Mouse (Mus musculus) heart, embryonic 12.5 days (tissue): ENCODE measurements at regions not wholly inside any gene's neighbourhood (a gene's known extent, or its start where the extent isn't known, plus 50 kb on each side); places are given as distances from the start of the nearest gene placed in this dataset.

Experiments
- ATAC-seq: fragments of 200-750 bp; cut with Nextera tagmentation; 2 replicates; pipeline ENCODE4 v1.8.0; 2017; ENCODE audit warnings: moderate TSS enrichment, moderate library complexity; ENCODE audit not compliant: insufficient number of reproducible peaks, low FRiP score
- H3K27ac ChIP-seq: fragments of 300-500 bp; sonication (generic); 2 replicates; pipeline ENCODE4 v1.5.1; 2016; ENCODE audit warnings: mild to moderate bottlenecking, moderate library complexity; ENCODE audit not compliant: poor library complexity, severe bottlenecking
- H3K27me3 ChIP-seq: fragments of 300-500 bp; sonication (generic); replicated peaks from 2 replicates; pipeline ENCODE4 v1.6.1; 2016; ENCODE audit warnings: mild to moderate bottlenecking, moderate library complexity
- H3K36me3 ChIP-seq: fragments of 300-500 bp; sonication (generic); 2 replicates; pipeline ENCODE4 v1.6.1; 2016; ENCODE audit warnings: mild to moderate bottlenecking, moderate library complexity
- H3K4me1 ChIP-seq: fragments of 300-500 bp; sonication (generic); replicated peaks from 2 replicates; pipeline ENCODE4 v1.6.1; 2016; ENCODE audit warnings: mild to moderate bottlenecking
- H3K4me2 ChIP-seq: fragments of 300-500 bp; sonication (generic); 2 replicates; pipeline ENCODE4 v1.6.1; 2016; ENCODE audit warnings: mild to moderate bottlenecking, moderate library complexity
- H3K4me3 ChIP-seq: fragments of 300-500 bp; sonication (generic); 2 replicates; pipeline ENCODE4 v1.5.1; 2016; ENCODE audit warnings: mild to moderate bottlenecking
- H3K9ac ChIP-seq: fragments of 300-500 bp; sonication (generic); 2 replicates; pipeline ENCODE4 v1.6.1; 2016; ENCODE audit warnings: mild to moderate bottlenecking, moderate library complexity
- H3K9me3 ChIP-seq: fragments of 300-500 bp; sonication (generic); replicated peaks from 2 replicates; pipeline ENCODE4 v1.6.1; 2016; ENCODE audit warnings: mild to moderate bottlenecking, moderate library complexity
- WGBS: fragments of 180-500 bp; shearing (Covaris S2); methylation state at CpG from one replicate; pipeline ENCODE4 v1.1.7; 2016; 5-methylcytosine and 5-hydroxymethylcytosine counted together

DNA sequence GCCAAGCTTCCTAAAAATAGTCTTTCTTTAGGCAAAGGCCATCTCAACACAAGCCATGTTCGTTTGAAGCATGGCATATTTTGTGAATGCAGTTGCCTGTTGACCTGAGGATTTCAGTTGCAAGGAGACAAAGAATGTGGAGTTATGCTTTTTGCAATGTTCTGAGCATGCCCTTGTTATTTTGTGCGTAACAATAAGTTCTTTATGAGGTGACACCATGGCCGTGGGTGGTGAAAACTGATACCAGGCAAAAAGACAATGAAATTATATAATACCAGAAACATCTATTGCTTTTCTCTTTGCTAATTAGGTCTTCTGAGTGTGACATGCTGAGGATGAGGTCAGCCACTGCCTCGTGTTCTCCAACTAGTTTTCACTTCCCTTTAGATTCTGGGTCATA, 236.4 kb downstream of the Ttc32 start:
- Histone ChIP-seq H3K9ac (no peak overlapping the region), H3K4me1 (peaks cover 4% of the 10 kb centered on the region; the same call in 1 of the 2 replicates), H3K4me3 (no peak overlapping the region), H3K36me3 (no peaks in the 10 kb centered on the region), H3K27me3 (no peaks in the 10 kb centered on the region), H3K9me3 (no peaks in the 10 kb centered on the region), H3K4me2 (no peak overlapping the region), H3K27ac (no peak overlapping the region)
- ATAC-seq: no peak
- 76% methylated on average over 4 of the region's 4 CpGs for WGBS

DNA sequence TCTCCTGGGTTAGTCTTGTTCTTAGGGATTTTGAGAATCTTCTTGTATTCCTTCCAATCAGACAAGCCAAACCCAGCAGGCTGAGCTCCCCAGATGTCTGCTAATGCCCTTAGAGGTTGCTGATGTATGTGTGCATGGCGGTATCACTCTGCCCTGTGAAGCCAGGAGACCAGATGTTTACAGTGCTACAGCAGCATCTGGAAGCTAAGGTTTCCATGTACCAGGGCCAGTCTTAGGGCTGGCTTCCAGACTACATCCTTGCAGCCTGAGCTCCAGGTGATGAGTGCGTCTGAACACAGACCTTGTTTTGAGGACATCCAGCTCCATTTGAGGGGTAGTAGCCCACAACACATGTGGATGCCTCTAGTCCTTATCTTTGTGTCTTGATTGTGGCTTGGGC, 241.7 kb downstream of the Ttc32 start:
- Histone ChIP-seq H3K4me2 (no peak overlapping the region), H3K9ac (no peak overlapping the region), H3K36me3 (no peaks in the 10 kb centered on the region), H3K4me3 (no peak overlapping the region), H3K27ac (no peak overlapping the region), H3K9me3 (no peaks in the 10 kb centered on the region), H3K4me1 (peaks cover 8% of the 10 kb centered on the region; the same call in 1 of the 2 replicates), H3K27me3 (no peaks in the 10 kb centered on the region)
- ATAC-seq: no peak
- WGBS: 89% methylated on average over 2 of the region's 2 CpGs

DNA sequence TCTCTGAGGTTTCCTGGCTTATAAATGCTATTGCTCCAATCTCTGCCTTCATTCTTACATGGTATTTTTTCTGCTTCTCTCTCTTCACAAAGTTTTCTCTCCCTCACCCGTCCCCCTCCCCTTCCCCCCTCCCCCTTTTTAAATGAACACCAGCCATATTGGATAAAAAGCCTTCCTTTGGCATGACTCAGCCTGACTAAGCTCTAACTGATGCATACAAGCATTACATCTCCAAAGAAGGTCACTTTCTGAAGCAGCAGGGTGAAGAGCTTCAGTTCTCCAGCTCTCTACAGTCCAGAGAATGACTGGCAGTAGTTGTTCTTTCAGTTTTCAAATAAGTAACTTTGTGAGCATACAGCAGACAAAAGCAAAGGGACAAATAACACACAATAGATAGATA, 244.4 kb downstream of the Ttc32 start:
- Histone ChIP-seq H3K36me3 (no peaks in the 10 kb centered on the region), H3K27ac (no peak overlapping the region), H3K4me2 (no peak overlapping the region), H3K4me3 (no peak overlapping the region), H3K27me3 (no peaks in the 10 kb centered on the region), H3K9me3 (no peaks in the 10 kb centered on the region), H3K4me1 (peaks cover 8% of the 10 kb centered on the region; the same call in 1 of the 2 replicates), H3K9ac (no peak overlapping the region)
- 45% methylated on average over 1 of the region's 1 CpGs for whole genome bisulfite sequencing
- no peak for ATAC-seq

DNA sequence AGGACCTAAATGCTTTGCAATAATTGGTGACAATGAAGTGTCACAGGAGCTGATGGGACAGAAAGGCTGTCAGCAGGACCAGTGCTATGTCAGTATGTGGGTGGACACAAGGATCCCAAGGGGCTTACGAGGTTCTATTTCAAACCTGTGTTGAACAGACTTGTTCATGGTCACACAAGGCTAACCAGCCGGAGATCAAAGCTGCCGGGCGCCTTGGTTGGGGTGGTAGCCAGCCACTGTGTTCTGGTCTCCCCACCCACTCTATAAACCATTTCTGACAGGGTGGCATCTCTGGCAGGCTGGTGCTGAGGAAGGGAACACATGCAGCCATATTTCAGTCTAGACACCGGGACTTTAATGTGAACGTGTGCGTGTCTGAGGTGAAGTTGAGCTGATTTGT, 245.9 kb downstream of the Ttc32 start:
- WGBS: 90% methylated on average over 7 of the region's 7 CpGs

DNA sequence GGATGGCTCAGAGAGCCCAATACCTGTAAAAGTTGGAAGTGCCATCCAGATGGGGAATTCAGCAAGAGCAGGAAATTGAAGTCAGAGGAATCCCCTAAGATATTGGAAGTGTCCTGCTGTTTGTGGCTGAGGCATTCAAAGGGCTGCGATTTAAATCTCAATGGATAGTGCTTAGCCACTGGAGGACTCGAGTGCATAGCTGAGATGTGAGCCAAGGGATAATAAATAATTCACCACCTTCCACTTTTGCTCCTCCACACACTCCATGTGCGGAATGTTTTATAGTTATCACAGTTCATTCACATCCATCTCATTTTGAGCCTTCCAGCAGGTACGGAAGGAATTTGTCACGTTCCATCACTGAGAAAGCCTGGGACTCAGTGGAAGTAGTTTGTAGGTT, 248.9 kb downstream of the Ttc32 start:
- WGBS: 30% methylated on average over 5 of the region's 5 CpGs
- Histone ChIP-seq H3K4me1 (no peaks in the 10 kb centered on the region), H3K27ac (no peak overlapping the region), H3K9me3 (no peaks in the 10 kb centered on the region), H3K4me3 (no peak overlapping the region), H3K4me2 (no peak overlapping the region), H3K36me3 (no peaks in the 10 kb centered on the region), H3K9ac (no peak overlapping the region), H3K27me3 (no peaks in the 10 kb centered on the region)
- ATAC-seq: no peak

More for the DNA sequence above, 245.9 kb downstream of the Ttc32 start:
- Histone ChIP-seq H3K4me2 (no peak overlapping the region), H3K4me3 (no peak overlapping the region), H3K36me3 (no peaks in the 10 kb centered on the region), H3K27ac (no peak overlapping the region), H3K9me3 (no peaks in the 10 kb centered on the region), H3K9ac (no peak overlapping the region), H3K27me3 (no peaks in the 10 kb centered on the region), H3K4me1 (peaks cover 7% of the 10 kb centered on the region; the same call in 1 of the 2 replicates)
- ATAC-seq: no peak

DNA sequence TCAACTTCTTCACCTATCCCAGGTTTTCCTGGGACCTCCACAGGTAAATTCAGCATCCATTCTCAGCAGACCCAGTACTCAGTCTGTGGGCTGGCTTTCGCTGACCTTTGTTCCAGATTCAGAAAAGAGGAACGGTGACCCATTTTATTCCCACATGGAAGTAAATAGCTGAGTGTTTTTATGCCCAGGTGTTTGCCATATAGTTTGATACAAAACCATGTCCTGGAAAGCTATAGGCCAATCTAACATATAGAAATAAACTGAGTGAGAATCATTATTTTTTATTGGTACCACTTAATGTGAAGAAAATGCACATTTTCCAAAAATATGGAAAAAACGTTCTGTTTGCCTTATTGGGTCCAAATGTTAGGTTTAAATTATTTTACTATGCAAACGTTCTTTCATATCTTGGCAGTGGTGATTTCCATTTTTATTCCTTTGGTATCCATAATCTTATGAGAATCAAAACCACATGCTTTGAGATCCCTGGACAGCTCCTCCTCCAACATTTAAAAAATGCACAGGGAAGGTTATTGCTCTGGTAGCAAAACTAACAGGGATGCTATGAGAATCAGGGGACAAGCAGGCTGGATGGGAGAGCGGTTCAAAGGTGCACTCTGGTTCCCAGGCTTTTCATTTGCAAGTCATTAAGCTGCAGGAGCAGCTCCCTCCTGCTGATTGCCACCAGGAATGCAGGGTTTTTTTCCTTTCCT, 250.3 kb downstream of the Ttc32 start:
- ATAC-seq: no peak
- Histone ChIP-seq H3K4me3 (no peak overlapping the region), H3K36me3 (no peaks in the 10 kb centered on the region), H3K27me3 (no peaks in the 10 kb centered on the region), H3K4me2 (no peak overlapping the region), H3K9me3 (no peaks in the 10 kb centered on the region), H3K4me1 (no peaks in the 10 kb centered on the region), H3K9ac (no peak overlapping the region), H3K27ac (no peak overlapping the region)
- WGBS: 46% methylated on average over 5 of the region's 5 CpGs

DNA sequence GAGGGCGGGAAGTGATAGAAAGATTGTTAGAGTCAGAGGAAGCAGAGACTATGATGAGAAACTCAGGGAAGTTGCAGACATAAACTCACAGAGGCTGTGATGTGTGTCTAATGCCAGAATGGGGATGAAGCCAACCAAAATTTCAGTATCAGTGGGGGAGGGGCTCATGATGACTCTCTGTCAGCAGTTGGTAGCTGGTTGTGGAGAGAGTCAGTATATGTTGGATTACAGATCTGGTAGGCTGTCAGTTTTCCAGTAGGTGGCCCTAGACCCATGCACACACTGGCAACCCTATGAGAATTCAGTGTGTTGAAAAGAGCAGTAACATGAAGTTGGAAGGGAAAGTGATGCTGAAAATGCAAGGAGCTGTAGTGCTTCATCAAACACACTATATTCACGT, 257.5 kb downstream of the Ttc32 start:
- 72% methylated on average over 2 of the region's 2 CpGs for WGBS
- H3K27me3 ChIP-seq: no peaks in the 10 kb centered on the region
- no peak overlapping the region for H3K4me2 ChIP-seq
- no peaks in the 10 kb centered on the region for H3K9me3 ChIP-seq
- H3K27ac ChIP-seq: no peak overlapping the region
- H3K4me1 ChIP-seq: no peaks in the 10 kb centered on the region
- H3K4me3 ChIP-seq: no peak overlapping the region
- H3K9ac ChIP-seq: no peak overlapping the region
- H3K36me3 ChIP-seq: no peaks in the 10 kb centered on the region
- no peak for ATAC-seq

DNA sequence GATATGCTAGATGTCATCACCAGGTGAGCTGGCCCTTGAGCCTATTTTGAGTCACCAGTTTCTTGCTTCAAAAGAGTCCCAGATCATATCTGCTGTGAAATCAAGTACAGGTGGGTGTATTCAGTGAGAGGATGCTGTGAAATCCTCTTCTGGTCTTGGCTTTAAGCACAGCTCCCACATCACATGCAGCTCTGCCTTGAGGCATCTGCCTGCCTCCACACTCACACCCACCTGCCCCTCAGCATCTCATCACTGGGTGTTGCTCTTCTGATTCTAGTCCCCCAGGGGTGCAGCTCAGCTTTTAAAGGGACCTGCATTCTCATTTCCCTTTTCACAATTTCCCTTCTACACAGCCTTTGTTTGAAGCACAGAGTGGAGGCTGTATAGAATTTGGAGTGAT, 262.9 kb downstream of the Ttc32 start:
- H3K27ac ChIP-seq: no peak overlapping the region
- no peaks in the 10 kb centered on the region for H3K36me3 ChIP-seq
- no peaks in the 10 kb centered on the region for H3K4me1 ChIP-seq
- ATAC-seq: no peak
- H3K4me2 ChIP-seq: no peak overlapping the region
- no peak overlapping the region for H3K9ac ChIP-seq
- H3K4me3 ChIP-seq: no peak overlapping the region
- H3K27me3 ChIP-seq: no peaks in the 10 kb centered on the region
- H3K9me3 ChIP-seq: no peaks in the 10 kb centered on the region

DNA sequence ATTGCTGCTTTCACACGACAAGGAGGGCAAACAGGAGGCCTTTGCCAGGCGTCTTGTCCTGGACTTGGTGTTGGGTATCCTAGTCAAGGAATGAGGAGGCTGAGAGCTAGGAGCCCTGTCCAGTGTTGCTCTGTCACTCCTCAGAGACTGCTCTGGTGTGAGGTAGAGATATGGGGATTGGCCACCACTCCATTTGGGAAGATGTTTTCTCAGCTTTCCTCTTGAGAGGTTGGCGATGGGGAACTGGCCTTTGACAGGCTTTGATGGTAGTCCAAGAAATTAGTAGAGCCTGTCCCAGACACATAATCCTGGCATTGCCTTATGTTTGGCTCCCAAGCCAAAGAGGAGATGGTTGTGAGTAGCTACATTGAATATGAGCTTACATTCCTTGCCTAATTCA, 265.4 kb downstream of the Ttc32 start:
- 66% methylated on average over 3 of the region's 3 CpGs for WGBS
- Histone ChIP-seq H3K4me3 (no peak overlapping the region), H3K27me3 (no peaks in the 10 kb centered on the region), H3K36me3 (no peaks in the 10 kb centered on the region), H3K4me1 (no peaks in the 10 kb centered on the region), H3K27ac (no peak overlapping the region), H3K4me2 (no peak overlapping the region), H3K9ac (no peak overlapping the region), H3K9me3 (no peaks in the 10 kb centered on the region)
- no peak for ATAC-seq

DNA sequence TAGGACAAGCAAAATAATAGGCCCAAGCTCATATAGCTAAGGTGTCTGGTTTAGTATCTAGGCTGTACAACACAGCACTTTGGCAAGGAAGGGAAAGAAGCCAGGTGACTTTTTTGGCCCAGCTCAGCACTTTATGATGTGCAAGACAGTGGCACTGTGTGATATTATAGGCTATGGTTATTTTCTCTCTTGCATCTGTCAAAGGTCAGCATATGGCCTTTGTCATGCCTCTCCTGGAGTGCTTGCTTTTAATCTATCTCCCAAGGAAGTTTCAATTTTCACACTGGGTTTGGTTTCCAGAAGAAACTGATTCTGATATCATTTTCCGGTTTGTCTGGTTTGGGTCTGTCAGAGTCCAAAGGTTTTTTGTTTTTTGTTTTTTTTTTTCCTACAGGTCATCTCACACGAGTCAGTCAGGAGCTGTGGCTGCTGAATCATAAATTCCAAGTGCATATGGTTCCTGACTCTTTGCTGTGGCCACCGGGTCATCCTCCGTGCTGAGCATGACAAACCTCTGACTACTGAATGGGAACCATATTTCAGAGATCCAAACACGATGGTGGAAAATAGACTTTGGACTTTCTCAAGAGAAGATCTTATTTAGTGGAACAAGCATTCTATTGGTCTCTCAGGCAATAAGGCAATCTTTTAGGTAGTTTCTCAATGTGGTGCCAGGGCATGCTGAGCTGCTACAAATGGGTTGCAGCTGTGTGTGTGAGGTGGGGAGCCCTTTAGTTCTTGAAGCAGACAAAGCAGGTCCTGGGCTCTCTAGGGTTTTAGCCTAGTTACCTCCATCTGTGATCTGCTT, 269.3 kb downstream of the Ttc32 start:
- no peaks in the 10 kb centered on the region for H3K9me3 ChIP-seq
- no peak overlapping the region for H3K9ac ChIP-seq
- WGBS: 50% methylated on average over 5 of the region's 5 CpGs
- no peak overlapping the region; the same call in 1 of the 2 replicates for H3K27ac ChIP-seq
- H3K4me1 ChIP-seq: no peaks in the 10 kb centered on the region; the same call in 1 of the 2 replicates
- no peak overlapping the region for H3K4me3 ChIP-seq
- no peaks in the 10 kb centered on the region for H3K27me3 ChIP-seq
- H3K36me3 ChIP-seq: no peaks in the 10 kb centered on the region
- peak; percentile 22; the same call in 1 of the 2 replicates for ATAC-seq
- no peak overlapping the region for H3K4me2 ChIP-seq

DNA sequence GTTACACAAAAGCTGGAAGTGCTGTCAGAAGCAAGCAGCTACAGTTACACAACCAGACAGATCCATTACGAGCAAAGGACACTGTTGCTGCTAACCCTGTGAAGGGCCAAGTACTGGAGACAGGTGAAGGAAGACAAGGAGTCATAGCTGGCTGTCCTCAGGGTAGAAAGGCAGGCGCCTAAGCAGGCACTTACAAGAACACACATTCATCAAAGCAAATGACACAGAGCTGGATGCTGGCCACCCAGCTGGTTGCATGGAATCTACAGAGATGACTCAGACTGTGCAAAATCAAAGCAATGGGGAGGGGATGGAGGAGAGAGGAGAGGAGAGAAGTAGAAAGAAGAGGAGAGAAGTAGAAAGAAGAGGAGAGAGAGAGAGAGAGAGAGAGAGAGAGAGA, 265.8 kb upstream of the Osr1 start:
- no peaks in the 10 kb centered on the region for H3K36me3 ChIP-seq
- H3K9me3 ChIP-seq: no peaks in the 10 kb centered on the region
- no peak overlapping the region for H3K27ac ChIP-seq
- H3K4me2 ChIP-seq: no peak overlapping the region
- 62% methylated on average over 2 of the region's 2 CpGs for WGBS
- 0 out of 2 replicates have a peak, but pooled peaks have one; percentile 22 for ATAC-seq
- no peak overlapping the region for H3K9ac ChIP-seq
- no peaks in the 10 kb centered on the region; the same call in 1 of the 2 replicates for H3K4me1 ChIP-seq
- H3K27me3 ChIP-seq: no peaks in the 10 kb centered on the region
- no peak overlapping the region for H3K4me3 ChIP-seq
